Mouse (Mus musculus) gastrocnemius, postnatal 10 days (tissue): ENCODE results near the gene Gm5152. TPM values are rescaled to one million over a fixed set of nuclear protein-coding genes. Genes with fewer than 3 reads are reported as not detected.
"Not testable (repeated sequence)": the region's sequence is repeated elsewhere in the genome, so short reads cannot be mapped to it uniquely, and the experiment has no call there.

ENCODE experiments used
- DNase-seq: peaks from one replicate; pipeline ENCODE4 v3.0.0; 2021; ENCODE audit warnings: mixed read lengths
- long read RNA-seq, 2 experiments: library from polyadenylated mRNA; stranded (forward); transcript quantifications; one replicate each; pipeline ENCODE4 v2.0.0; 2021
- total RNA-seq, 2 experiments: library from RNA; stranded (reverse); gene quantifications; 2 replicates each; pipeline ENCODE4 v1.2.3; 2021

Gm5152 gene
- total RNA-seq = not detected
- long read RNA-seq, experiment 1 = 0 reads
- long read RNA-seq, experiment 2 = 0 reads

GRCm38 (mm10) chr5:10246426-10246825 is at the start of gene Gm5152:
TSS of gene Gm5152 (minus strand) at chr5:10246526.
- DNase-seq = not testable (repeated sequence)

- DNase-seq = not testable (repeated sequence)
These were observed 8.4 kb upstream of the Gm5152 start for GRCm38 (mm10) chr5:10254768-10255167.

- not testable (repeated sequence) for DNase-seq
These were observed 556 bp downstream of the Gm5152 start for GRCm38 (mm10) chr5:10245770-10246169.

- DNase-seq = not testable (repeated sequence)
These were observed 5.9 kb downstream of the Gm5152 start for GRCm38 (mm10) chr5:10240436-10240835.

GRCm38 (mm10) chr5:10220317-10220716 is 26.0 kb downstream of the Gm5152 start:
- no peak for DNase-seq

GRCm38 (mm10) chr5:10203067-10203466 is 43.3 kb downstream of the Gm5152 start:
- DNase-seq = no peak

GRCm38 (mm10) chr5:10196880-10197279 is 49.4 kb downstream of the Gm5152 start:
- no peak for DNase-seq
